Mouse (Mus musculus): ENCODE data around the gene Ap1ar. TPM values are rescaled to one million over a fixed set of nuclear protein-coding genes. Genes with fewer than 3 reads are reported as not detected.

Gene Ap1ar
- 10.5 TPM for polyA plus RNA-seq (2015; fragmentation: Illumina TruSeq; extraction: RNeasy Lipid Tissue Mini Kit (QIAGEN cat#74804); ENCODE audit: insufficient read depth, low read depth, low replicate concordance)

GRCm38 (mm10) chr3:127837154-127837865 is at the start of gene Ap1ar:
Gene Ap1ar (minus strand): TSS chr3:127837523.

DNA sequence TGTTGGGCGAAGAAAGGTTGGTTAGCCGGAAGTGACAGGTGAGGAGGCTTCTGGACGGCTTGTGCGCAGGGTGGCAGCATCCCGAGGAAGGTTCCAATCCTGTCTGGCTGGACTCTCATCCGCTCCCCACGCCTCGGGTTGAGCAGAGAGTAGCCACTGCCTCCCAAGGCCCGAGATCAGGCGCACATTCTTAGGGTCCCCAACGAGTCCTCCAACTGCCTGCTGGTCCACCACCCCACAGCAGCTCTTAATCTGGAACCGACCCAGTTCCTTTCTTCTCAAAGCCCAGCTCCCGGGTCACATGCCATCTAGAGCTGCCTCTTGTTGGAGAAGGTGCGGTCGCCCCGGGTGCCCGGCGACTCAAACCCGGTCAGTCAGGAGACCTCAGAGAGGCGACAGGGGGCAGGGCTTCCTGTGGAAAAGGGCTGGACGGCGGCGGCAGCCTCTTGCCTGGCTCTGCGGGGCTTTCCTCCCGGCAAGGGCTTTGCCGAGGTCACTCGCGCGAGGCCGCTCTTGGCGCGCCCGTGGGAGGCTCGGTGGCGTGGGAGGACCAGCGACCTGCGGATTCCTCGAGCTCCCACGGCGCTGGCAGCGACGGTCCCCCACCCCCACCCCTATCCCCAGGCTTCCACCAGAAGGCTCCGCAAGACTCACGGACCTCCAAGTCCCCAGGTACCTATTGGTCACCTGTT is 47.7 kb downstream of the Ap1ar start, which contains the start of gene Tifa:
Gene Tifa, plus strand, starts transcription at position 306 of the 692 bp plus-strand sequence.

GRCm38 (mm10) chr3:127780021-127780644 is 57.2 kb downstream of the Ap1ar start, which contains the start of gene Alpk1:
Gene Alpk1 (minus strand): TSS chr3:127780527.

Other genes starting within 250 kb of the Ap1ar start
- not detected for gene Neurog2, start 204.4 kb downstream of the Ap1ar start, polyA plus RNA-seq (2015; fragmentation: Illumina TruSeq; extraction: RNeasy Lipid Tissue Mini Kit (QIAGEN cat#74804); ENCODE audit: insufficient read depth, low read depth, low replicate concordance)
- 0.83 TPM for gene Alpk1, start 57.0 kb downstream of the Ap1ar start, polyA plus RNA-seq (2015; fragmentation: Illumina TruSeq; extraction: RNeasy Lipid Tissue Mini Kit (QIAGEN cat#74804); ENCODE audit: insufficient read depth, low read depth, low replicate concordance)
- 3.0 TPM for gene Tifa, start 47.7 kb downstream of the Ap1ar start, polyA plus RNA-seq (2015; fragmentation: Illumina TruSeq; extraction: RNeasy Lipid Tissue Mini Kit (QIAGEN cat#74804); ENCODE audit: insufficient read depth, low read depth, low replicate concordance)
- gene Fam241a, start 58.8 kb upstream of the Ap1ar start, polyA plus RNA-seq (2015; fragmentation: Illumina TruSeq; extraction: RNeasy Lipid Tissue Mini Kit (QIAGEN cat#74804); ENCODE audit: insufficient read depth, low read depth, low replicate concordance): 1.7 TPM

Measured in pancreas, adult 10 weeks (tissue).